Mouse (Mus musculus) left cerebral cortex, adult 2 months (tissue): ENCODE measurements around the gene Lemd1. TPM values are rescaled to one million over a fixed set of nuclear protein-coding genes. Genes with fewer than 3 reads are reported as not detected.

Experiments used
- DNase-seq, 2 experiments: peaks; one replicate each; pipeline ENCODE4 v3.0.0; 2021 to 2022; ENCODE audit warnings: low spot score in 2 of 2, mixed read lengths in 1 of 2; ENCODE audit errors: extremely low spot score in 1 of 2
- H3K27ac ChIP-seq: fragments of 200-600 bp; 2 replicates; pipeline ENCODE4 v1.8.1; 2022
- H3K4me3 ChIP-seq: fragments of 200-600 bp; 2 replicates; pipeline ENCODE4 v1.8.1; 2022
- CTCF ChIP-seq: fragments of 200-600 bp; IDR thresholded peaks from 2 replicates; pipeline ENCODE4 v1.8.1; 2022; ENCODE audit warnings: antibody characterized with exemption, mild to moderate bottlenecking, moderate library complexity
- intact Hi-C: fragments of 180-260 bp; cut with DNase I; formaldehyde crosslinking; loops from one replicate; pipeline ENCODE4 v1.15.1; 2025
- microRNA-seq, 2 experiments: library from miRNA; unstranded; fragments of <30 nt; microRNA quantifications; one replicate each; pipeline ENCODE4 v1.2.0; 2021
- total RNA-seq, 2 experiments: library from RNA; stranded (reverse); gene quantifications; 2 replicates each; pipeline ENCODE4 v1.2.3; 2021

The Lemd1 gene
- total RNA-seq, 2 experiments from 2014 or later, result 3.9 to 6.8 TPM

DNA sequence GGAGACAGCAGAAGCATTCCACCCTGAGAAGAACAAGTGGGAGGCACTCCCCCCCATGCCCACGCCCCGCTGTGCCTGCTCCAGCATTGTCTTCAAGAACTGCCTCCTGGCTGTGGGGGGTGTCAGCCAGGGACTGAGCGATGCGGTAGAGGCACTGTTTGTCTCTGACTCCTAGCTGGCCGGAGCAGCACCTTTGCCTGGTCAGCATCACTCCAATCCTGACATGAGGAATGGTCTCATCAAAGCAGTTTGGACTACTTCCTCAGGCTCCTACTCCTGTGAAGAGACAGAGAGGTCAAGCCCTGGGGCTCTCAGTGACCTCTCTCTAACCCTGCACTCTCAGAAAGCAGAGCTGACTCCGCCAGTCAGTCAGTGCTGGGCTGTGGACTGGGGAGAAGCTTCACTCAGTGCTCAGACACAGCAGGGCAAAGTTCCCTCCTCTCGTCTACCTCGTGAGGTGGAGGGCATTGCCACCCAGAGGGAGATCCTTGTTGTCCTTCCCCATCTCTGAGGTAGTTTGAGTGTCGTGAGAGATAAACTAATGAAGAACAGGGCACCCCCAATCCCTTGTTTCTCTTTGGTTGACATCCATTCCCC lies 113.5 kb downstream of the Lemd1 start:
- intact Hi-C loops, result loop anchor here (1.0 to 5.0 kb wide), 2 partner anchors 147 to 182 kb away; no protein-coding TSS in a partner anchor
- Histone ChIP-seq H3K27ac (no peak overlapping the region), H3K4me3 (no peak overlapping the region)
- TF ChIP-seq CTCF, result no peak
- DNase-seq, result no peak

DNA sequence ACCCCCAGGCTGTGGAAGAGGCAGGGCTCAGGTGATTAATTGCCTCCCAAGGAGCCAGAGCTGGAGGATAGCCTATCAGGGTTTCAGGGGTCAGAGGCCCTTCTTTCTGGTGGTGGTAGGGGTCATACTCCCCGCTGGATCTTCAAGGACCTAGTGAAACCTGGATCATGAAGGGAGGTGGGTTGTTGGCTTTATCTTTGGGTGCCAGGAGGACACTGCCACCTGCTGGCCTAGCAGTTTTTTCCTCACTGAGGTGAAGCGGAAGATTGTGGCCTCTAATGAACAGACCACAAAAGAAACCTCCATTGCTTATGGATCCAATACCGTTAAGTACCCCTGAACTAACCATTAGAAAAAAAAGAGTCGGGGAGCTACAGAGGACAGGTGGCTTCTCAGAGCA lies 114.9 kb downstream of the Lemd1 start:
- no peak overlapping the region for H3K4me3 ChIP-seq
- no peak overlapping the region for H3K27ac ChIP-seq
- intact Hi-C loops, result loop anchor here (5.0 kb wide), 1 partner anchor 184 kb away; no protein-coding TSS in a partner anchor
- peak; percentile 69 for TF ChIP-seq CTCF
- DNase-seq, result peak; percentile 44 to 53

DNA sequence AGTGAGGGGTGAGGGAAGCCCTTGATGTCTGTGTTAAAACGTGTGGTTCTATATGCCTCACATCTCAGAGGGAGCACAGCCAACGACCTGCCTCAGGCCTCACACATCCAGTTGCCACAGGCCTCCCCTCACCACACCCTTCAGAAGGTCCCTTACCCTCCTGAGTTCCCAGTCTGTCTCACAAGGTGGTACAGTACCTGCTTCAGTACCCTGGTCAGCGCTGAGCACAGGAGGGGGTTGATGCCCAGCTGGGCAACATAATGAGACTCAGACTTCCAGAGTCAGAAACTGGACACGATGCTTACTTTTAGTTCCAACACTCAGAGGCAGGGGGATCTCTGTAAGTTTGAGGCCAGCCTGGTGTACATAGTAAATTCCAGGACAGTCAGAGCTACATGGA lies 115.6 kb downstream of the Lemd1 start:
- intact Hi-C loops, result loop anchor here (5.0 kb wide), 1 partner anchor 185 kb away; no protein-coding TSS in a partner anchor
- H3K27ac ChIP-seq, result no peak overlapping the region
- no peak for TF ChIP-seq CTCF

DNA sequence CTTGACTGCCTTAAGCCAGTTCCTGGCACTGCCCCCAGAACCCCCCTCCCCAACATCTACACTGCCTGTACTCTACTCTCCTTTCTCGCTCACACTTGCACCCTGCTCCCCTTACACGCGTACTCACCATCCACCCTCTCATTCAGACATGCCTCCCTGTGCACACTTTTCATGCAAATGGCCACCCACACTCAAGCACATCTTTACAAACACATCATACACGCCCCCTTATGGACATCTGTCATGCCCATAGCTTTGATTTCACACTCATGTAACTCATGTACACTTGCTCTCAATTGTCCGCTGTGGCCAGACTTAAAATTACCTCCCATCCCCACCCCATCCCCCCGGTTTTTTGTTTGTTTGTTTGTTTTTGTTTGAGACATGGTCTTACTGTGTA lies 116.7 kb downstream of the Lemd1 start:
- no peak overlapping the region for H3K4me3 ChIP-seq
- intact Hi-C loops, result loop anchor here (5.0 kb wide), 1 partner anchor 186 kb away; no protein-coding TSS in a partner anchor
- no peak for DNase-seq
- no peak overlapping the region for H3K27ac ChIP-seq
- no peak for TF ChIP-seq CTCF

More for the DNA sequence above, 115.6 kb downstream of the Lemd1 start:
- DNase-seq, result no peak
- H3K4me3 ChIP-seq, result no peak overlapping the region

DNA sequence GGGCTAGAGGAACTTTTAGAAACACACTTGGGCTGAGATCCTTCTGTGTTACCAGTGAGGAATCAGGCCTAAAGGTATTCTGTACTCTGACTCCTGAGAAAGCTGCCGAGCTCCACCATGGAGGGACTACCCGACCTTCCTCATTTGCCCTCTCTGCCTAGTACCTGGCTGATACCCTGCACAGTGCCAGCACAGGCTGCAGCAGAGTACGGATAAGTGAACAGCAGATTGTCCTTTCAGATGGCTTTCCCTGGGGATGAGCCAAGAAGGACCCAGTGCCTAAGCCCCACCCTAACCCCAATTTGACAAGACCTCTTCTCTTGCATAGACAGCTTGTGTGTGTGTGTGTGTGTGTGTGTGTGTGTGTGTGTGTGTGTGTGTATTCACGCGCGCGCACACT lies 117.4 kb downstream of the Lemd1 start:
- H3K27ac ChIP-seq, result no peak overlapping the region
- intact Hi-C loops, result loop anchor here (5.0 kb wide), 1 partner anchor 186 kb away; no protein-coding TSS in a partner anchor
- H3K4me3 ChIP-seq, result no peak overlapping the region
- TF ChIP-seq CTCF, result no peak
- DNase-seq, result no peak

Small RNAs within 50 kb of the gene (microRNA-seq; reads per million reads assigned to microRNA genes)
- gene Mir135b, result 35.5 to 99.9 reads per million in 2 experiments

Other genes with a start within 250 kb of the Lemd1 start
- gene Slc45a3, start 228.5 kb upstream of the Lemd1 start, total RNA-seq, result under 1 TPM; 0.48 to 0.68 TPM
- gene Elk4, start 183.8 kb upstream of the Lemd1 start, total RNA-seq, result 10 to 100 TPM; 55.7 to 57.8 TPM
- gene Mfsd4a, start 123.4 kb upstream of the Lemd1 start, total RNA-seq, result 10 to 100 TPM; 80.0 to 85.2 TPM
- 10 to 100 TPM; 27.9 to 33.2 TPM for gene Cdk18, start 51.7 kb upstream of the Lemd1 start, total RNA-seq
- gene AC124108.1, start within 50 bp of the Lemd1 start, total RNA-seq, result 1 to 10 TPM; 4.3 to 6.1 TPM
- gene Gm10188, start 38.3 kb downstream of the Lemd1 start, total RNA-seq, result not detected
- gene Klhdc8a, start 107.2 kb downstream of the Lemd1 start, total RNA-seq, result 10 to 100 TPM; 12.2 to 13.2 TPM
- 1 to 10 TPM; 1.4 TPM for gene Nuak2, start 124.7 kb downstream of the Lemd1 start, total RNA-seq
- 100 to 1,000 TPM; 178 to 192 TPM for gene Tmcc2, start 199.8 kb downstream of the Lemd1 start, total RNA-seq
- 10 to 100 TPM; 44.9 to 45.5 TPM for gene Dstyk, start 226.1 kb downstream of the Lemd1 start, total RNA-seq